Mouse (Mus musculus) spleen, adult 2 months (tissue): ENCODE measurements at regions not wholly inside any gene's neighbourhood (a gene's known extent, or its start where the extent isn't known, plus 50 kb on each side); places are given as distances from the start of the nearest gene placed in this dataset.

Experiments used
- CTCF ChIP-seq: fragments of 200-500 bp; IDR thresholded peaks from 2 replicates; pipeline ENCODE4 v1.5.1; 2011; ENCODE audit warnings: mild to moderate bottlenecking, inconsistent platforms; ENCODE audit not compliant: insufficient read depth, insufficient read length, insufficient replicate concordance; ENCODE audit errors: extremely low read depth
- POLR2A ChIP-seq: fragments of 200-500 bp; IDR thresholded peaks from 2 replicates; pipeline ENCODE4 v1.6.1; 2011; ENCODE audit warnings: low read depth, low read length, inconsistent platforms

DNA sequence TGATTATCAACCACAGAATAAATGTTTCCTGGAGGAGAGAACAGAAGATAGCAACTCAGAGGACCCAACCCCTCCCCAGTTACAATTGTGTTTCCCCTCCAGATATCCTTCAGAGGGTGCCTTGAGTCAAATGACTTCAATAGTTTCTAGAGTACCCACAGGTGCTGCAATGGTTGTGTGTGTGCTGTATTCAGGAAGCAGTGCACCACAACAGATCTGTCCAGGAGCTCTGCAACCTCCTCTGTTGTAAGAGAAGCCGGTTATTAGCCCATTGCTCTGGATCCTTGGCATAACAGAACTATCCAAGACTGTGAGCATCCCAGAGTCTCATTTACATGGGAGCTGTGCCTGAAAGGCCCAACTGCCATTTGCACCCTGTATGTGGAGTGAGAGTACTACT, 66.6 kb upstream of the Lcn4 start:
- no peak for TF ChIP-seq POLR2A
- TF ChIP-seq CTCF = no peak
